14 mouse cellular contexts compared by ENCODE assay signal in the genomic region with DNA sequence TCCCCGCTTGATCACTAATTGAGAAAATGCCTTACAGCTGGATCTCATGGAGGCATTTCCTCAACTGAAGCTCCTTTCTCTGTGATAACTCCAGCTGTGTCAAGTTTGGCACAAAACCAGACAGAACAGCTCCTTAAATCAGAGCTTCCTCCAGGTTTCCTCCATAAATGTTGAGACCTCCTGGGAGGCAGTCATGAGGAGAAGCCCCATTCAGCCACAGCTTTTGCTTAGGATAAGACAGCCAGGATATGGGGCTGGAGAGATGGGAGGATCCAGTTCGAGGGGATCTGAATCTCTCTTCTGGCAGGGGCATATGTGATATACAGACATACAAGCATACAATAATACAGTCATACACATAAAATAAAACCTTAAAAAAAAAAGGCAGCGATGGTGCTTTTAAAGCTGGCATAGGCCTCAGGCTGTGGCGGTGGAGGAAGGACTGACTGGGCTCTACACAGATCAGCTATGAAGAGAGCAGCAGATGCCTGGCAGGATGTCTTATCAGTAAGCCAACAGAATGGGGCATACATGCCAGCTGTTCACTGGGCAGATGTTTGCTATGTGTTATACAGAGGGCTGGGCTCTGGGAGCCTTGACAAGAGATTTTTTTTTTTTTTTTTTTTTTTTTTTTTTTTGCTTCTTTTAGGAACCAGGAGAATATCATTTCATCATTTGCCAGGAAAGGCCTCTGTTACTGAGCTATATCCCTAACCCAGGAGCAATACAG. TPM values are rescaled to one million over a fixed set of nuclear protein-coding genes. Genes with fewer than 3 reads are reported as not detected.
DNase-seq lines count a peak whose midpoint lies in the region; ATAC-seq and TF ChIP-seq lines count a peak whose summit lies in the region.
"Had no signal": no experiment of that assay in that cellular context is flagged by ENCODE, and none has a peak within 500 bp of the region (broad histone marks: within the 10 kb centered on the region; RNA-seq: fewer than 3 reads in every experiment).

No protein-coding gene starts in this region.

- H3K9me3 ChIP-seq in hindbrain, postnatal 0 days (ENCODE audit: low read length): no peaks in the 10 kb centered on the region
- no peaks in the 10 kb centered on the region for H3K9me3 ChIP-seq in hindbrain, embryonic 10.5 days
- no peaks in the 10 kb centered on the region for H3K9me3 ChIP-seq in CH12.LX (replicated peaks; ENCODE audit: low read length)
- H3K9me3 ChIP-seq: megakaryocyte, embryonic 14.5 days had no signal

- no peak for TF ChIP-seq POLR2A in CH12.LX (IDR thresholded peaks at IDR 0.05; ENCODE audit: low read depth, low read length)

- no peak overlapping the region for H3K4me2 ChIP-seq in hindbrain, postnatal 0 days (ENCODE audit: low read depth, low read length)
- H3K4me2 ChIP-seq in CH12.LX (ENCODE audit: insufficient read depth, low read depth, poor library complexity, severe bottlenecking): no peak overlapping the region

- peak; percentile 8 for DNase-seq in hindbrain, postnatal 0 days (ENCODE audit: low spot score)
- DNase-seq in hindbrain, embryonic 10.5 days (ENCODE audit: low spot score): no peak
- no peak for DNase-seq in CH12.LX (ENCODE audit: extremely low read depth)
- no peak for DNase-seq in heart, adult 11 months
- DNase-seq in gastrocnemius, postnatal 10 days: no peak
- no peak for DNase-seq in left cerebral cortex, adult 9 months (ENCODE audit: low spot score in 2 of 2)
- DNase-seq: cerebellum, postnatal 36 days; heart, postnatal 4 days; kidney, postnatal 36 days had no signal

- dilution Hi-C loops in CH12.LX (cut with MboI; ENCODE audit: extremely low pct_ligation_motif_present, extremely low pct_unique_long_range_greater_than_20kb, low sequenced_read_pairs): no loop called here

- H3K4me1 ChIP-seq in hindbrain, postnatal 0 days (ENCODE audit: insufficient read depth, low read length): peaks cover 6% of the 10 kb centered on the region
- H3K4me1 ChIP-seq in hindbrain, embryonic 10.5 days (replicated peaks): peaks cover 20% of the 10 kb centered on the region
- H3K4me1 ChIP-seq in CH12.LX (ENCODE audit: control insufficient read depth in 1 of 2, insufficient read depth in 2 of 2): peaks cover 0 to 7% of the 10 kb centered on the region in 2 experiments; a peak in 2 of 4 replicates

- TF ChIP-seq RAD21 in CH12.LX (IDR thresholded peaks at IDR 0.05; ENCODE audit: low read depth, low read length): no peak

- ATAC-seq in hindbrain, postnatal 0 days: no peak; the same call in 1 of the 2 replicates
- ATAC-seq in common myeloid progenitor, adult 5-6 weeks (replicated peaks; ENCODE audit: low read depth, poor library complexity, severe bottlenecking): peak; percentile 97
- peak; percentile 40 for ATAC-seq in megakaryocyte, adult 5-6 weeks (ENCODE audit: poor library complexity, severe bottlenecking)

- no peak overlapping the region for H3K4me3 ChIP-seq in hindbrain, postnatal 0 days (ENCODE audit: low read length)
- H3K4me3 ChIP-seq in hindbrain, embryonic 10.5 days: no peak overlapping the region
- H3K4me3 ChIP-seq in CH12.LX (replicated peaks in 1 of 3; ENCODE audit: low read depth in 2 of 3, low read length in 2 of 3, poor library complexity in 1 of 3): no peak overlapping the region
- H3K4me3 ChIP-seq: megakaryocyte, embryonic 14.5 days had no signal

- H3K79me2 ChIP-seq in CH12.LX (replicated peaks; ENCODE audit: control insufficient read depth, extremely low read depth, insufficient read depth, poor library complexity, severe bottlenecking): no peaks in the 10 kb centered on the region

- no peak for TF ChIP-seq CTCF in hindbrain, postnatal 0 days (IDR thresholded peaks at IDR 0.05; ENCODE audit: low read depth)
- TF ChIP-seq CTCF in CH12.LX (conservative IDR thresholded peaks at IDR 0.05 in 1 of 2, IDR thresholded peaks at IDR 0.05 in 1 of 2; ENCODE audit: low read depth in 2 of 2, low read length in 2 of 2): no peak

- no peak overlapping the region for H3K9ac ChIP-seq in hindbrain, postnatal 0 days (replicated peaks; ENCODE audit: low read length)
- no peak overlapping the region for H3K9ac ChIP-seq in CH12.LX (ENCODE audit: insufficient read depth, low read depth)

- TF ChIP-seq EP300 in CH12.LX (IDR thresholded peaks at IDR 0.05; ENCODE audit: low read length): no peak

- in situ Hi-C loops in CH12.LX (cut with MboI; ENCODE audit: low pct_ligation_motif_present, low pct_unique_long_range_greater_than_20kb, low sequenced_read_pairs): no loop called here

- no peaks in the 10 kb centered on the region for H3K27me3 ChIP-seq in hindbrain, postnatal 0 days (ENCODE audit: insufficient read depth, low read length)
- H3K27me3 ChIP-seq in hindbrain, embryonic 10.5 days (ENCODE audit: insufficient read depth, poor library complexity, severe bottlenecking): 0 out of 2 replicates have a peak, but pooled peaks cover 3% of the 10 kb centered on the region
- H3K27me3 ChIP-seq in CH12.LX (replicated peaks): peaks cover 7% of the 10 kb centered on the region

- H3K36me3 ChIP-seq in hindbrain, postnatal 0 days (ENCODE audit: insufficient read depth, low read length): no peaks in the 10 kb centered on the region
- no peaks in the 10 kb centered on the region for H3K36me3 ChIP-seq in hindbrain, embryonic 10.5 days
- no peaks in the 10 kb centered on the region for H3K36me3 ChIP-seq in CH12.LX (replicated peaks in 1 of 2; ENCODE audit: control insufficient read depth in 1 of 2, insufficient read depth in 1 of 2, low read length in 1 of 2)

- H3K27ac ChIP-seq in hindbrain, postnatal 0 days: no peak overlapping the region
- H3K27ac ChIP-seq in hindbrain, embryonic 10.5 days: no peak overlapping the region
- no peak overlapping the region for H3K27ac ChIP-seq in CH12.LX (ENCODE audit: insufficient read depth, low read depth)

- WGBS in hindbrain, postnatal 0 days: 73% methylated on average over 3 of the region's 4 CpGs
- 80% methylated on average over 4 of the region's 4 CpGs for WGBS in hindbrain, embryonic 10.5 days

TF ChIP-seq in CH12.LX, 34 proteins besides CTCF, POLR2A, EP300 and RAD21:
- TF ChIP-seq ZNF384 (IDR thresholded peaks at IDR 0.05; ENCODE audit: low read depth, low read length) (peak; percentile 34; the same call in 1 of the 2 replicates), ELF1 (IDR thresholded peaks at IDR 0.05; ENCODE audit: low read depth, low read length) (no peak)
TF ChIP-seq in CH12.LX: peak in this region for 1.

RNA-seq across cellular contexts. Expression of gene 1700013F07Rik, which starts 25.0 kb away (rescaled TPM):
- 1.3 and 6.7 TPM in 2 replicates for total RNA-seq in hindbrain, postnatal 0 days (2014; rRNA removed)
- 3.1 and 3.2 TPM in 2 replicates for polyA plus RNA-seq in hindbrain, postnatal 0 days (2015; fragmentation: Nextera tagmentation; extraction: Ambion mirVana)
- 0.50 and 2.6 TPM in 2 replicates for polyA plus RNA-seq in hindbrain, embryonic 10.5 days (2016; fragmentation: Nextera tagmentation; extraction: Ambion mirVana)
- total RNA-seq in CH12.LX (2012; rRNA removed) (2.5 TPM in 1 of 2 replicates, not detected in the other), CH12.LX (2014; rRNA removed) (0.38 TPM in 1 of 2 replicates, not detected in the other)
- polyA plus RNA-seq in CH12.LX (2012; ENCODE audit: insufficient read length, low read depth): 0.94 TPM in 1 of 2 replicates, not detected in the other
- not detected in 2 replicates for total RNA-seq in common myeloid progenitor, adult 5-6 weeks (2017)
- not detected in 2 replicates for total RNA-seq in megakaryocyte, adult 5-6 weeks (2015)
- not detected in 2 replicates for total RNA-seq in megakaryocyte, adult 5-6 weeks (2017)
- total RNA-seq in gastrocnemius, postnatal 10 days (2021): not detected
- total RNA-seq: heart, postnatal 4 days; neutrophil, adult 5-6 weeks had no signal
- polyA plus RNA-seq: spleen, adult 2 months had no signal

RNA-seq across cellular contexts. Expression of gene 5330417C22Rik, which starts 27.4 kb away (rescaled TPM):
- 10.2 and 10.7 TPM in 2 replicates for total RNA-seq in hindbrain, postnatal 0 days (2014; rRNA removed)
- polyA plus RNA-seq in hindbrain, postnatal 0 days (2015; fragmentation: Nextera tagmentation; extraction: Ambion mirVana): 13.5 and 17.3 TPM in 2 replicates
- polyA plus RNA-seq in hindbrain, embryonic 10.5 days (2016; fragmentation: Nextera tagmentation; extraction: Ambion mirVana): 1.4 and 2.3 TPM in 2 replicates
- 0.13 and 0.17 TPM in 2 replicates for total RNA-seq in CH12.LX (2012; rRNA removed)
- total RNA-seq in CH12.LX (2014; rRNA removed): 0.05 TPM in 1 of 2 replicates, not detected in the other
- polyA plus RNA-seq in CH12.LX (2012; ENCODE audit: insufficient read length, low read depth): 0.26 and 0.27 TPM in 2 replicates
- total RNA-seq in common myeloid progenitor, adult 5-6 weeks (2017): 0.32 and 3.4 TPM in 2 replicates
- not detected in 2 replicates for total RNA-seq in megakaryocyte, adult 5-6 weeks (2015)
- 0.04 TPM in 1 of 2 replicates, not detected in the other for total RNA-seq in megakaryocyte, adult 5-6 weeks (2017)
- total RNA-seq in gastrocnemius, postnatal 10 days (2021): under 1 TPM; 0.19 to 0.25 TPM
- total RNA-seq: neutrophil, adult 5-6 weeks had no signal

RNA-seq across cellular contexts. Expression of gene Tmem167b, which starts 53.4 kb away (rescaled TPM):
- total RNA-seq in hindbrain, postnatal 0 days (2014; rRNA removed): 31.9 and 38.9 TPM in 2 replicates
- polyA plus RNA-seq in hindbrain, postnatal 0 days (2015; fragmentation: Nextera tagmentation; extraction: Ambion mirVana): 38.9 and 41.4 TPM in 2 replicates
- 37.7 and 42.4 TPM in 2 replicates for polyA plus RNA-seq in hindbrain, embryonic 10.5 days (2016; fragmentation: Nextera tagmentation; extraction: Ambion mirVana)
- total RNA-seq in CH12.LX (2012; rRNA removed) (11.3 and 12.0 TPM in 2 replicates), CH12.LX (2014; rRNA removed) (18.4 and 18.7 TPM in 2 replicates)
- 13.1 and 14.4 TPM in 2 replicates for polyA plus RNA-seq in CH12.LX (2012; ENCODE audit: insufficient read length, low read depth)
- 29.2 and 33.6 TPM in 2 replicates for total RNA-seq in common myeloid progenitor, adult 5-6 weeks (2017)
- 16.5 and 18.2 TPM in 2 replicates for total RNA-seq in megakaryocyte, adult 5-6 weeks (2015)
- 45.9 and 46.3 TPM in 2 replicates for total RNA-seq in megakaryocyte, adult 5-6 weeks (2017)
- 10 to 100 TPM; 23.1 to 24.9 TPM for total RNA-seq in gastrocnemius, postnatal 10 days (2021)
